Mouse (Mus musculus) bone marrow, adult 2 months (tissue): ENCODE data around the gene Fbln1.

Source experiments
- CTCF ChIP-seq: fragments of 200-500 bp; IDR thresholded peaks from 2 replicates; pipeline ENCODE4 v1.5.1; 2011; ENCODE audit warnings: low read length, control low read depth; ENCODE audit not compliant: control insufficient read depth, insufficient read depth
- POLR2A ChIP-seq: fragments of 200-500 bp; IDR thresholded peaks from 2 replicates; pipeline ENCODE4 v1.6.1; 2011; ENCODE audit warnings: low read depth, mild to moderate bottlenecking, control low read depth, low read length, borderline replicate concordance; ENCODE audit not compliant: control insufficient read depth

DNA sequence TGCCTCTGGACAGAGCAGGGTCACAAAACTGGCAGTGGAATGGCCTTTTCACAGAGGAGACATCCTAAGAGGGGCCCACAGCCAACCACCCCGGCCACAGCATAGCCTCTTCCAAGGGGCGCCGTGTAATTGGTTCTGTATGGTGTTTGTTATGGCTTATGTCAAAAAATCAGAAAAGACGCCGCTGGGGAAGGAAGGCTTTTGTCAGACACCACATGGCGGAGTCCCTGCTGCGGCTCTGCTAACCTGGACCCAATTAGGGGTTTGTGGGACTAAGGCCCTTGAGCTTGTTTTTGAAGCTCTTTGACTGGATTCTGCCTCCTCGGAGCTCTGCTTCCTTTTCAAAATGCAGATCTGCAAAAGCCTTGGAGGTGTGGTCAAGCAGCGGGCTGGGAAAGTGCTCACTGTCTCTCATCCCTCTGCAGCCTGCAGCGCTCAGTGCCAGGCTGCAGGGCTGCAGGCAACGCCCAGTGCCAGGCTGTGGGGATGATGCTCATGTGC is 39.3 kb upstream of the Fbln1 start:
- TF ChIP-seq POLR2A (no peak), CTCF (no peak)
